Mouse (Mus musculus): ENCODE results near the gene Sox6. TPM values are rescaled to one million over a fixed set of nuclear protein-coding genes. Genes with fewer than 3 reads are reported as not detected.

The Sox6 gene
- total and polyA plus RNA-seq, 3 experiments, result 11.8 to 33.4 (median 26.4) TPM

- Histone ChIP-seq H3K9ac (ENCODE audit: low read depth, low read length) (no peak overlapping the region), H3K36me3 (ENCODE audit: control insufficient read depth, insufficient read depth, low read length) (no peaks in the 10 kb centered on the region), H3K4me1 (ENCODE audit: control insufficient read depth, insufficient read depth, low read length) (no peaks in the 10 kb centered on the region; the same call in 1 of the 2 replicates), H3K27me3 (ENCODE audit: control insufficient read depth, insufficient read depth, low read length) (no peaks in the 10 kb centered on the region), H3K4me3 (no peak overlapping the region), H3K27ac (no peak overlapping the region), H3K79me2 (replicated peaks; ENCODE audit: control insufficient read depth, insufficient read depth, low read length) (no peaks in the 10 kb centered on the region)
- 45% methylated on average over 8 of the region's 8 CpGs for WGBS
- no peak for TF ChIP-seq EP300 (IDR thresholded peaks at IDR 0.05; ENCODE audit: insufficient read depth, low read depth, low read length)
- TF ChIP-seq CTCF (IDR thresholded peaks at IDR 0.05), result no peak
- no peak for TF ChIP-seq POLR2A (IDR thresholded peaks at IDR 0.05; ENCODE audit: insufficient read depth, low read depth, low read length)
- DNase-seq, result peak in 1 of 2 experiments; percentile 8
- intact Hi-C loops (cut with DNase I), result no loop called here
Observed at GRCm38 (mm10) chr7:115693206-115693605, 345.4 kb downstream of the Sox6 start.

DNA sequence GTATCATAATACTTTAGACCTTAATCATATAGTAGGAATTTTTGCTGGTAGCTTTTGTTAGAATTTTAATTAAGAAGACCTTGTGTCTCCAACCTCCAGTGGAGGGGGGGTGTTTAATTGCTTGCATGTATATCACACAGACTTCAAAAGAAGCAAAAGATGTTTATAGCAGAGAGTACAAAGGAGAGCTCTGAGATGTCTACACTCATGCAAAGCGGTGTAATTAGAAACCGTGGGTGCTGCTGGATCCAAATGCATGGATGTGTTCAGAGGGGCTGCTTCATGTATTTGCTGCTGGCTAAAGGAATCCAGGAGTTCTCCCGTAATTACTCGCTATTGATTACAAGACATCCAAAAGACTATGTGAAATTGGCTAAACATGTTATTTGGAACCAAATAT lies 347.5 kb downstream of the Sox6 start:
- intact Hi-C loops (cut with DNase I), result no loop called here

DNA sequence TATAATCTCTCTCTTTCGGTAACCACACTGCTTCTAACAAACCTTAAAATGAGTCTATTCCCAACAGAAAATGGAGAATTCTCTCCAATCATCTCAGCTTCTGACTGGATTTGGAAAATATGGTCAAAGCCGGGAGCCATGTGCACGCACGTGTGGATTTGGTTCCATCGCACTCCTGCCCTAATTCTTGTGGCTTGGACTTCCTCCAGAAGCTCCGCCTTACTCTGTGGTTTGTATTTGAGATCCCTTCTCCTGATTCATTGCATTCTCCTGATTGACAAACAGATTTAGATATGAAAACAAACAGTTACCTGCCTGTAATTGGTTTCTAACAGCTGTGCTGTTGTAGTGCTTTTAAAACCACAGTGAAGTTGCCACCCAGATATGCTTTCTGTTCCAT lies 351.9 kb downstream of the Sox6 start:
- no peak for DNase-seq

More for the DNA sequence above, 347.5 kb downstream of the Sox6 start:
- H3K79me2 ChIP-seq (replicated peaks; ENCODE audit: control insufficient read depth, insufficient read depth, low read length), result no peaks in the 10 kb centered on the region
- H3K27me3 ChIP-seq (ENCODE audit: control insufficient read depth, insufficient read depth, low read length), result no peaks in the 10 kb centered on the region
- no peak overlapping the region for H3K9ac ChIP-seq (ENCODE audit: low read depth, low read length)
- no peak overlapping the region for H3K27ac ChIP-seq
- no peaks in the 10 kb centered on the region for H3K36me3 ChIP-seq (ENCODE audit: control insufficient read depth, insufficient read depth, low read length)
- 86% methylated on average over 4 of the region's 4 CpGs for WGBS
- TF ChIP-seq POLR2A (IDR thresholded peaks at IDR 0.05; ENCODE audit: insufficient read depth, low read depth, low read length), result no peak
- TF ChIP-seq EP300 (IDR thresholded peaks at IDR 0.05; ENCODE audit: insufficient read depth, low read depth, low read length), result no peak
- TF ChIP-seq CTCF (IDR thresholded peaks at IDR 0.05), result no peak
- H3K4me3 ChIP-seq, result no peak overlapping the region
- H3K4me1 ChIP-seq (ENCODE audit: control insufficient read depth, insufficient read depth, low read length), result no peaks in the 10 kb centered on the region; the same call in 1 of the 2 replicates
- DNase-seq, result no peak

DNA sequence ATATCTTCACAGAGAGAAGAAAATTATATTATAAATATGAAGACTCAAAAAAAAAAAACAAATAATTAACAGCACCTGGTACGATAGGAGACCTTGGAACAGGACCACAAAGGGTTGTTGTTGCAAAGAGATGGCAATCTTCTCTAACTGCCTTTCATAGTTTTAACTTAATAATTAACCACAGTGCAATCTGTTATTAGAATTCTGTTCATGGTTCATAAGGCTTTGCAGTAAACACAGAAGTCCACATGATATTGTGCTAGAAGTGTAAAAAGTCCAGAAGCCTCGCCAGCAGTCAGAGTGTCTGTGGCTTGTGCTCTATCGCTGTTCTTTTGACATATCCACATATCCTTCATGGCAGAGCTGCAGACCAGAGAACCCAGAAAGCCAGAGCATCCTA lies 354.5 kb downstream of the Sox6 start:
- TF ChIP-seq POLR2A (IDR thresholded peaks at IDR 0.05; ENCODE audit: insufficient read depth, low read depth, low read length), result no peak
- TF ChIP-seq CTCF (IDR thresholded peaks at IDR 0.05), result no peak
- TF ChIP-seq EP300 (IDR thresholded peaks at IDR 0.05; ENCODE audit: insufficient read depth, low read depth, low read length), result no peak
- Histone ChIP-seq H3K27me3 (ENCODE audit: control insufficient read depth, insufficient read depth, low read length) (no peaks in the 10 kb centered on the region), H3K27ac (no peak overlapping the region), H3K36me3 (ENCODE audit: control insufficient read depth, insufficient read depth, low read length) (no peaks in the 10 kb centered on the region), H3K9ac (ENCODE audit: low read depth, low read length) (no peak overlapping the region), H3K79me2 (replicated peaks; ENCODE audit: control insufficient read depth, insufficient read depth, low read length) (no peaks in the 10 kb centered on the region), H3K4me1 (ENCODE audit: control insufficient read depth, insufficient read depth, low read length) (no peaks in the 10 kb centered on the region), H3K4me3 (no peak overlapping the region)
- no peak for DNase-seq
- 83% methylated on average over 3 of the region's 3 CpGs for WGBS
- intact Hi-C loops (cut with DNase I), result no loop called here

More for the DNA sequence above, 351.9 kb downstream of the Sox6 start:
- H3K27me3 ChIP-seq (ENCODE audit: control insufficient read depth, insufficient read depth, low read length), result no peaks in the 10 kb centered on the region
- no peak overlapping the region for H3K9ac ChIP-seq (ENCODE audit: low read depth, low read length)
- no peak overlapping the region for H3K4me3 ChIP-seq
- intact Hi-C loops (cut with DNase I), result no loop called here
- no peak overlapping the region for H3K27ac ChIP-seq
- H3K79me2 ChIP-seq (replicated peaks; ENCODE audit: control insufficient read depth, insufficient read depth, low read length), result no peaks in the 10 kb centered on the region
- no peaks in the 10 kb centered on the region for H3K4me1 ChIP-seq (ENCODE audit: control insufficient read depth, insufficient read depth, low read length)
- WGBS, result 81% methylated on average over 6 of the region's 6 CpGs
- TF ChIP-seq EP300 (IDR thresholded peaks at IDR 0.05; ENCODE audit: insufficient read depth, low read depth, low read length), result no peak
- TF ChIP-seq POLR2A (IDR thresholded peaks at IDR 0.05; ENCODE audit: insufficient read depth, low read depth, low read length), result no peak
- TF ChIP-seq CTCF (IDR thresholded peaks at IDR 0.05), result no peak
- H3K36me3 ChIP-seq (ENCODE audit: control insufficient read depth, insufficient read depth, low read length), result no peaks in the 10 kb centered on the region

GRCm38 (mm10) chr7:115671749-115672148 lies 366.8 kb downstream of the Sox6 start:
- DNase-seq, result no peak
- Histone ChIP-seq H3K4me3 (no peak overlapping the region), H3K36me3 (ENCODE audit: control insufficient read depth, insufficient read depth, low read length) (no peaks in the 10 kb centered on the region), H3K27ac (no peak overlapping the region), H3K27me3 (ENCODE audit: control insufficient read depth, insufficient read depth, low read length) (no peaks in the 10 kb centered on the region), H3K79me2 (replicated peaks; ENCODE audit: control insufficient read depth, insufficient read depth, low read length) (no peaks in the 10 kb centered on the region), H3K4me1 (ENCODE audit: control insufficient read depth, insufficient read depth, low read length) (peaks cover 5% of the 10 kb centered on the region), H3K9ac (ENCODE audit: low read depth, low read length) (no peak overlapping the region)
- intact Hi-C loops (cut with DNase I), result no loop called here
- TF ChIP-seq EP300 (IDR thresholded peaks at IDR 0.05; ENCODE audit: insufficient read depth, low read depth, low read length) (no peak), POLR2A (IDR thresholded peaks at IDR 0.05; ENCODE audit: insufficient read depth, low read depth, low read length) (no peak), CTCF (IDR thresholded peaks at IDR 0.05) (no peak)
- WGBS, result 89% methylated on average over 2 of the region's 2 CpGs

- DNase-seq, result no peak
- Histone ChIP-seq H3K4me3 (no peak overlapping the region), H3K9ac (ENCODE audit: low read depth, low read length) (no peak overlapping the region), H3K4me1 (ENCODE audit: control insufficient read depth, insufficient read depth, low read length) (peaks cover 5% of the 10 kb centered on the region), H3K79me2 (replicated peaks; ENCODE audit: control insufficient read depth, insufficient read depth, low read length) (no peaks in the 10 kb centered on the region), H3K27me3 (ENCODE audit: control insufficient read depth, insufficient read depth, low read length) (no peaks in the 10 kb centered on the region), H3K27ac (no peak overlapping the region), H3K36me3 (ENCODE audit: control insufficient read depth, insufficient read depth, low read length) (no peaks in the 10 kb centered on the region)
- intact Hi-C loops (cut with DNase I), result no loop called here
- TF ChIP-seq POLR2A (IDR thresholded peaks at IDR 0.05; ENCODE audit: insufficient read depth, low read depth, low read length), result no peak
- no peak for TF ChIP-seq EP300 (IDR thresholded peaks at IDR 0.05; ENCODE audit: insufficient read depth, low read depth, low read length)
- TF ChIP-seq CTCF (IDR thresholded peaks at IDR 0.05), result no peak
- 76% methylated on average over 4 of the region's 4 CpGs for WGBS
Observed at GRCm38 (mm10) chr7:115671272-115671671, 367.3 kb downstream of the Sox6 start.
